Mouse (Mus musculus): Measurements from ENCODE around the gene Nudt8. TPM values are rescaled to one million over a fixed set of nuclear protein-coding genes. Genes with fewer than 3 reads are reported as not detected.

The Nudt8 gene
- polyA plus RNA-seq, 1 experiment from 2014 or later, result 53.0 TPM

- no peak for ATAC-seq (replicated peaks; ENCODE audit: insufficient number of reproducible peaks, insufficient read depth, low FRiP score, low read depth)
- Histone ChIP-seq H3K9me3 (replicated peaks) (no peaks in the 10 kb centered on the region), H3K4me1 (replicated peaks) (peaks cover 27% of the 10 kb centered on the region), H3K4me3 (no peak overlapping the region), H3K9ac (no peak overlapping the region), H3K36me3 (no peaks in the 10 kb centered on the region), H3K27me3 (peaks cover 8% of the 10 kb centered on the region; the same call in 1 of the 2 replicates), H3K27ac (no peak overlapping the region), H3K4me2 (no peak overlapping the region)
- 86% methylated on average over 14 of the region's 14 CpGs for WGBS
Measured at GRCm38 (mm10) chr19:3988066-3988465, 12.3 kb upstream of the Nudt8 start.

DNA sequence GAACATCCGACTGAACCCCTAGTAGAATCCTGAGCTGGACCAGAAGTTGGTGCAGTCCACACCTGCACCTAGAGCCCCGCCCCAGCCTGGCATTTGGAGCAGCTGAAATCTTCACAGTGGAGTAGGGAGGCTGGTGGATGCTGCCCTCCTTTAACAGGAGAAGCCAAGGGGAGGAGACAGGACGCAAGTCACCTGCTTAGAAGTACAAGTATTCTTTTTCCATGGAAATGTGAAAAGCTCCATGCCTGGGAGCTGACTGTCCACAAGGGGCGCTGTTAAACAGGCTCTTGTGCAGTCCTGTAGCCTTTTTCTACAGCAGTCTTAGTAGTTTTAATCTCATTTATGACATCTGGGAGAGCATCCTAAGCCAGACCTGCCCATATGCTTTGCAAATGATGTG lies 11.6 kb upstream of the Nudt8 start:
- Histone ChIP-seq H3K36me3 (no peaks in the 10 kb centered on the region), H3K4me1 (replicated peaks) (peaks cover 27% of the 10 kb centered on the region), H3K9me3 (replicated peaks) (no peaks in the 10 kb centered on the region), H3K4me3 (no peak overlapping the region), H3K27ac (no peak overlapping the region), H3K27me3 (peaks cover 10% of the 10 kb centered on the region; the same call in 1 of the 2 replicates), H3K4me2 (no peak overlapping the region), H3K9ac (no peak overlapping the region)
- 87% methylated on average over 4 of the region's 4 CpGs for WGBS
- ATAC-seq (replicated peaks; ENCODE audit: insufficient number of reproducible peaks, insufficient read depth, low FRiP score, low read depth), result no peak

DNA sequence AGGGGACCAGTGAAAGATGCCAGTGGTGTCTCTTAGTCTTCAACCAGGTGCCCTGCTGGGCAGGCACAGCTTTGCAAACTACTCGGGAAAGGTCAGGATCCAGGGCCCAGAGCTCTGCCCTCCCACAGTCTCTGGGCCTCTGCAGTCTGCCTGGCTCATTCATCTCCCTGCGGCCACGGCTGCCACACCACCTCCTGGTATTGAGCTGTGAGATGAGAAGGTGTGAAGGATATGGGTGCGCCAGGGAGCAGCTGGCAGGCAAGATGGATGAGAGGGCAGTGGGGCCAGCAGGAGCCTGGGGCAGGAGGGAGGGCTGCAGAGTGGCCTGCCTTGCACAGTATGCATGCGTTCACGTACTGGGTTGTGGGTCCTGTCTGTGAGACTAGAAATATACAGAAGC lies 9.6 kb upstream of the Nudt8 start:
- H3K4me3 ChIP-seq, result no peak overlapping the region
- 47% methylated on average over 6 of the region's 6 CpGs for WGBS
- H3K36me3 ChIP-seq, result no peaks in the 10 kb centered on the region
- peaks cover 14% of the 10 kb centered on the region for H3K4me1 ChIP-seq (replicated peaks)
- no peaks in the 10 kb centered on the region for H3K9me3 ChIP-seq (replicated peaks)
- no peak for ATAC-seq (replicated peaks; ENCODE audit: insufficient number of reproducible peaks, insufficient read depth, low FRiP score, low read depth)
- H3K27me3 ChIP-seq, result peaks cover 10% of the 10 kb centered on the region; the same call in 1 of the 2 replicates
- no peak overlapping the region for H3K27ac ChIP-seq
- H3K9ac ChIP-seq, result no peak overlapping the region
- no peak overlapping the region for H3K4me2 ChIP-seq

GRCm38 (mm10) chr19:3991562-3991961 lies 8.8 kb upstream of the Nudt8 start:
- WGBS, result 97% methylated on average over 3 of the region's 3 CpGs
- Histone ChIP-seq H3K4me3 (no peak overlapping the region), H3K36me3 (no peaks in the 10 kb centered on the region), H3K4me1 (replicated peaks) (peaks cover 6% of the 10 kb centered on the region), H3K9ac (no peak overlapping the region), H3K4me2 (no peak overlapping the region), H3K9me3 (replicated peaks) (no peaks in the 10 kb centered on the region), H3K27me3 (peaks cover 10% of the 10 kb centered on the region; the same call in 1 of the 2 replicates), H3K27ac (no peak overlapping the region)
- ATAC-seq (replicated peaks; ENCODE audit: insufficient number of reproducible peaks, insufficient read depth, low FRiP score, low read depth), result no peak

DNA sequence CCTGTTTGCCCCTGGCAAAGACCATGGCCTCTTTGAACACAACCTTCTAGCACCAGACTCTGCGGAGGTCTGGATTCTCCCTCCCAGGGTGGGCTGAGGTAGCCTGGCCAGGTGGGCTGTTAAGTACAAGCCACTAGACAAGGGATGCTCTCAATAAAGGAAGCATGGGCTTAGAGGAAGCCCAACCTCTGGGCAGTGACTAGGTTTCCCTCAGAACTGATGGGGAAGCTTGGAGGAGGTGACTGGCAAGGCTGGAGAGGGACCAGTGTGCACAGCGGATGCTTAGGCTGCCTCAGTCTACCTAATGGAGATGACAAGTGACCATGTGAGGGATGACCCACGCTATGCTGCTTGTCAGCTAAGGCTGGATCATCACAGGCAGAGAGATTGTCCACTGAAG lies 8.4 kb upstream of the Nudt8 start:
- no peak for ATAC-seq (replicated peaks; ENCODE audit: insufficient number of reproducible peaks, insufficient read depth, low FRiP score, low read depth)

DNA sequence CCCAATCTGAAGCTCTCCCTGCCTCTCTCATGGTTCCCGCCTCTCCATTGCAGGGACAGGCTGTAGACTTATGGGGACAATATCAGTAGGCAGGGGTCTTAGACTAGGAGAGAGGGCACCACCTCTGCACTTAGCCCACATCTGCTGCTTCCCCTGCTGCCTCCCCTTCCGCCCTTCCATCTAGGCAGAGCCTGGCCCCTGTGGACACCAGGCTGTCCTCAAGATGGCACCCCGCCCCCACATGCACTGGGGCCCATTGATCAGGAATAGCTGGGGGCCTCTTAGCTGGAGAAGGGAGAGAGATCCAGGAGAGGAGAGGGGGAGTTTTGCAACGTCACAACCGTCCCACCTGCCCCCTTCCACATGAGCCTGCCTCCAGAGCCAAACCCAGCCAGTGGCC lies 8.0 kb upstream of the Nudt8 start, which contains the start of gene Tbx10:
Gene Tbx10 (plus strand): TSS at position 337 of the 400 bp plus-strand sequence.
- Histone ChIP-seq H3K27me3 (peaks cover 10% of the 10 kb centered on the region; the same call in 1 of the 2 replicates), H3K4me2 (no peak within 1 kb of the TSS), H3K4me3 (no peak within 1 kb of the TSS), H3K36me3 (no peaks in the 10 kb centered on the region), H3K27ac (no peak within 1 kb of the TSS), H3K9ac (no peak within 1 kb of the TSS), H3K4me1 (replicated peaks) (no peaks in the 10 kb centered on the region), H3K9me3 (replicated peaks) (no peaks in the 10 kb centered on the region)
- no peak for ATAC-seq (replicated peaks; ENCODE audit: insufficient number of reproducible peaks, insufficient read depth, low FRiP score, low read depth)
- WGBS, result 62% methylated on average over 5 of the region's 5 CpGs

More for the DNA sequence above, 8.4 kb upstream of the Nudt8 start:
- Histone ChIP-seq H3K27me3 (peaks cover 10% of the 10 kb centered on the region; the same call in 1 of the 2 replicates), H3K4me1 (replicated peaks) (peaks cover 2% of the 10 kb centered on the region), H3K4me2 (no peak overlapping the region), H3K9ac (no peak overlapping the region), H3K9me3 (replicated peaks) (no peaks in the 10 kb centered on the region), H3K27ac (no peak overlapping the region), H3K36me3 (no peaks in the 10 kb centered on the region), H3K4me3 (no peak overlapping the region)
- 80% methylated on average over 3 of the region's 3 CpGs for WGBS

GRCm38 (mm10) chr19:3994932-3995331 lies 5.4 kb upstream of the Nudt8 start:
- Histone ChIP-seq H3K27me3 (peaks cover 10% of the 10 kb centered on the region; the same call in 1 of the 2 replicates), H3K27ac (no peak overlapping the region), H3K9me3 (replicated peaks) (no peaks in the 10 kb centered on the region), H3K36me3 (no peaks in the 10 kb centered on the region), H3K4me3 (no peak overlapping the region), H3K4me2 (no peak overlapping the region), H3K4me1 (replicated peaks) (peaks cover 7% of the 10 kb centered on the region), H3K9ac (no peak overlapping the region)
- 71% methylated on average over 6 of the region's 6 CpGs for WGBS
- ATAC-seq (replicated peaks; ENCODE audit: insufficient number of reproducible peaks, insufficient read depth, low FRiP score, low read depth), result no peak

GRCm38 (mm10) chr19:3995505-3995904 lies 4.9 kb upstream of the Nudt8 start:
- WGBS, result 88% methylated on average over 3 of the region's 3 CpGs
- Histone ChIP-seq H3K4me1 (replicated peaks) (peaks cover 7% of the 10 kb centered on the region), H3K36me3 (no peaks in the 10 kb centered on the region), H3K4me2 (no peak overlapping the region), H3K4me3 (no peak overlapping the region), H3K27ac (no peak overlapping the region), H3K27me3 (peaks cover 10% of the 10 kb centered on the region; the same call in 1 of the 2 replicates), H3K9ac (no peak overlapping the region), H3K9me3 (replicated peaks) (no peaks in the 10 kb centered on the region)
- ATAC-seq (replicated peaks; ENCODE audit: insufficient number of reproducible peaks, insufficient read depth, low FRiP score, low read depth), result no peak

DNA sequence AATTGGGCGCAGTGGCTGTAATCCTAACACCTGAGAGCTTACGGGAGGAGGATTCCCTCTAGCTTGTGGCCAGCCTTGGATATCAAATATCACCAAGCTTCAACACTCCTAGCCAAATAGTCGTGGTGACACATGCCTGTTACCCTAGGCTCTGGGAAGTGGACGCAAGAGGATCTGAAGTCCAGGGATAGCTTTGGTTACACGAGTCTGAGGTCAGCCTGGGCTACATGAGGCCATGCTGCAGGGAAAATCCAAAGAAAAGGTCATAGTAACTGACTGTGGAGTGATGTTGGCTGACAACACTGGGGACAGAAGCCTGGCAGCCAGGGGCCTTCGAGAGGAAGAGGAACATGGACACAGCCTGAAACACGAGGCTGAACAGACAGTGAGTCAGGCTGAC lies 4.3 kb upstream of the Nudt8 start:
- WGBS, result 66% methylated on average over 7 of the region's 7 CpGs
- Histone ChIP-seq H3K36me3 (no peaks in the 10 kb centered on the region), H3K27ac (no peak overlapping the region)

GRCm38 (mm10) chr19:3996747-3997146 lies 3.6 kb upstream of the Nudt8 start:
- ATAC-seq (replicated peaks; ENCODE audit: insufficient number of reproducible peaks, insufficient read depth, low FRiP score, low read depth), result no peak
- Histone ChIP-seq H3K4me1 (replicated peaks) (peaks cover 16% of the 10 kb centered on the region), H3K27me3 (peaks cover 10% of the 10 kb centered on the region; the same call in 1 of the 2 replicates), H3K4me3 (no peak overlapping the region), H3K9ac (no peak overlapping the region), H3K27ac (no peak overlapping the region), H3K9me3 (replicated peaks) (no peaks in the 10 kb centered on the region), H3K4me2 (no peak overlapping the region), H3K36me3 (no peaks in the 10 kb centered on the region)
- WGBS, result 75% methylated on average over 8 of the region's 8 CpGs

More for the DNA sequence above, 4.3 kb upstream of the Nudt8 start:
- no peak for ATAC-seq (replicated peaks; ENCODE audit: insufficient number of reproducible peaks, insufficient read depth, low FRiP score, low read depth)
- Histone ChIP-seq H3K4me1 (replicated peaks) (peaks cover 10% of the 10 kb centered on the region), H3K4me3 (no peak overlapping the region), H3K4me2 (no peak overlapping the region), H3K9me3 (replicated peaks) (no peaks in the 10 kb centered on the region), H3K9ac (no peak overlapping the region), H3K27me3 (peaks cover 10% of the 10 kb centered on the region; the same call in 1 of the 2 replicates)

GRCm38 (mm10) chr19:3997231-3997630 lies 3.1 kb upstream of the Nudt8 start:
- Histone ChIP-seq H3K4me3 (no peak overlapping the region), H3K36me3 (no peaks in the 10 kb centered on the region), H3K9ac (no peak overlapping the region), H3K27me3 (peaks cover 8% of the 10 kb centered on the region; the same call in 1 of the 2 replicates), H3K4me1 (replicated peaks) (peaks cover 21% of the 10 kb centered on the region), H3K27ac (no peak overlapping the region), H3K4me2 (no peak overlapping the region), H3K9me3 (replicated peaks) (no peaks in the 10 kb centered on the region)
- 52% methylated on average over 8 of the region's 8 CpGs for WGBS
- ATAC-seq (replicated peaks; ENCODE audit: insufficient number of reproducible peaks, insufficient read depth, low FRiP score, low read depth), result no peak

- WGBS, result 73% methylated on average over 8 of the region's 8 CpGs
- Histone ChIP-seq H3K9ac (no peak overlapping the region), H3K4me2 (no peak overlapping the region), H3K9me3 (replicated peaks) (no peaks in the 10 kb centered on the region), H3K36me3 (no peaks in the 10 kb centered on the region), H3K4me3 (no peak overlapping the region), H3K4me1 (replicated peaks) (peaks cover 28% of the 10 kb centered on the region), H3K27ac (no peak overlapping the region), H3K27me3 (peaks cover 2% of the 10 kb centered on the region; the same call in 1 of the 2 replicates)
- no peak for ATAC-seq (replicated peaks; ENCODE audit: insufficient number of reproducible peaks, insufficient read depth, low FRiP score, low read depth)
Measured at GRCm38 (mm10) chr19:3998335-3998734, 2.0 kb upstream of the Nudt8 start.

Data from heart, embryonic 15.5 days (tissue).